Mouse (Mus musculus) heart, postnatal 0 days (tissue): ENCODE measurements at regions not wholly inside any gene's neighbourhood (a gene's known extent, or its start where the extent isn't known, plus 50 kb on each side); places are given as distances from the start of the nearest gene placed in this dataset.

Experiments
- CTCF ChIP-seq: IDR thresholded peaks from 2 replicates; pipeline ENCODE4 v1.5.1; 2016; ENCODE audit warnings: antibody characterized with exemption, control low read depth, low read depth
- EP300 ChIP-seq: IDR thresholded peaks from 2 replicates; pipeline ENCODE4 v1.6.1; 2016; ENCODE audit warnings: antibody characterized with exemption, low read depth

- no peak for TF ChIP-seq CTCF
- no peak for TF ChIP-seq EP300
Observed at GRCm38 (mm10) chr9:61316442-61316841, 55.7 kb upstream of the Tle3 start.
